Mouse (Mus musculus) c-Kit-positive CD71-positive TER-119-negative erythroid progenitor cells, embryonic 14.5 days (primary cell): ENCODE data around the gene Fam184b.
"Not testable (repeated sequence)": the region's sequence is repeated elsewhere in the genome, so short reads cannot be mapped to it uniquely, and the experiment has no call there.

Source experiments
- DNase-seq: peaks from one replicate; pipeline ENCODE4 v3.0.0-alpha.2; 2013; ENCODE audit warnings: low read depth

Fam184b gene

GRCm38 (mm10) chr5:45638806-45639714 lies at the start of gene Fam184b:
Gene Fam184b (minus strand): TSS chr5:45639614.
- DNase-seq = no peak

GRCm38 (mm10) chr5:45689152-45689551 lies 49.7 kb upstream of the Fam184b start:
- DNase-seq = no peak

GRCm38 (mm10) chr5:45686223-45686622 lies 46.8 kb upstream of the Fam184b start:
- DNase-seq = no peak

- DNase-seq = no peak
These were observed 45.8 kb upstream of the Fam184b start for GRCm38 (mm10) chr5:45685243-45685642.

- no peak for DNase-seq
These were observed 44.0 kb upstream of the Fam184b start for GRCm38 (mm10) chr5:45683388-45683787.

- DNase-seq = no peak
These were observed 40.5 kb upstream of the Fam184b start for GRCm38 (mm10) chr5:45679955-45680354.

GRCm38 (mm10) chr5:45677639-45678038 lies 38.2 kb upstream of the Fam184b start:
- DNase-seq = no peak

GRCm38 (mm10) chr5:45675032-45675431 lies 35.6 kb upstream of the Fam184b start:
- DNase-seq = no peak

GRCm38 (mm10) chr5:45670894-45671494 lies 31.6 kb upstream of the Fam184b start:
- DNase-seq = no peak

GRCm38 (mm10) chr5:45670280-45670670 lies 30.9 kb upstream of the Fam184b start:
- DNase-seq = peak; percentile 23

GRCm38 (mm10) chr5:45669598-45670279 lies 30.3 kb upstream of the Fam184b start, which contains the start of gene Ncapg:
Gene Ncapg (plus strand): TSS chr5:45669919.
- peak; percentile 99 for DNase-seq

- DNase-seq = no peak
These were observed 29.8 kb upstream of the Fam184b start for GRCm38 (mm10) chr5:45669234-45669597.

GRCm38 (mm10) chr5:45668831-45669230 lies 29.4 kb upstream of the Fam184b start:
- DNase-seq = peak; percentile 24

- DNase-seq = peak; percentile 65
These were observed 28.9 kb upstream of the Fam184b start for GRCm38 (mm10) chr5:45668324-45668723.

- not testable (repeated sequence) for DNase-seq
These were observed 19.0 kb upstream of the Fam184b start for GRCm38 (mm10) chr5:45658406-45658805.

- no peak for DNase-seq
These were observed 11.8 kb upstream of the Fam184b start for GRCm38 (mm10) chr5:45651026-45651703.

- no peak for DNase-seq
These were observed 290 bp upstream of the Fam184b start for GRCm38 (mm10) chr5:45639715-45640092.

- DNase-seq = no peak
These were observed 1.0 kb downstream of the Fam184b start for GRCm38 (mm10) chr5:45638378-45638777.

- no peak for DNase-seq
These were observed 9.9 kb downstream of the Fam184b start for GRCm38 (mm10) chr5:45629470-45629869.

GRCm38 (mm10) chr5:45627771-45628170 lies 11.6 kb downstream of the Fam184b start:
- DNase-seq = no peak

GRCm38 (mm10) chr5:45621511-45621910 lies 17.9 kb downstream of the Fam184b start:
- no peak for DNase-seq

- DNase-seq = no peak
These were observed 40.4 kb downstream of the Fam184b start for GRCm38 (mm10) chr5:45599056-45599455.
